Mouse (Mus musculus) monocyte, adult 59 days (primary cell): ENCODE measurements around the gene 4933409G03Rik. TPM values are rescaled to one million over a fixed set of nuclear protein-coding genes. Genes with fewer than 3 reads are reported as not detected.

Experiments used
- total RNA-seq, 2 experiments: library from RNA; stranded (reverse); gene quantifications; one replicate each; pipeline ENCODE4 v1.2.4; 2023

4933409G03Rik gene
- not detected for total RNA-seq

DNA sequence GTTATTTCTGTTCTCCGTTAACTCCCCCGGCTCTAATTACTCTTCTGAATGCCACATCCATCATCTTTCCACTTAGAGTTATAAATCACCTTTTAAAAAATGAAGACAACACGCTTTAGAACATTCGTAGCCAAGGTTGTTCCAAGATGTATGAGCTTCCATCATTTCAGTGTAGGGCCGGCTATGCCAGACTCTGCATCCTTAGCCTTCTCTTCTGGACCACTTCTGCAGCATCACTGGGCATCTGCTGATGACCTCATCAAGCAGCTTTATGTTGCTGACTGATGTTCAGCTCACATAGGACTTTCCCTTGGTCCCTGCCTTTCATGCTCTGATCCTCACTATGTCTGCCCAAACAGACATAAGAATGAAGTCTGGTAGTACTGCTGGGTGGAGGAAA, at the start of gene 4933409G03Rik:
Gene 4933409G03Rik (plus strand): TSS at position 301 of the 400 bp plus-strand sequence.

GRCm38 (mm10) chr2:68656186-68656585, 74.0 kb downstream of the 4933409G03Rik start, which contains the start of gene 4932414N04Rik:
4932414N04Rik (plus strand) TSS chr2:68656486.

Other genes starting within 250 kb of the 4933409G03Rik start
- 10 to 100 TPM in 1 of 2 experiments, 1 to 10 TPM in 1; 6.6 to 11.0 TPM for gene Stk39, start 110.1 kb upstream of the 4933409G03Rik start, total RNA-seq
- gene 4932414N04Rik, start 74.1 kb downstream of the 4933409G03Rik start, total RNA-seq: not detected